Mouse (Mus musculus): Measurements from ENCODE around the gene Tmem88. TPM values are rescaled to one million over a fixed set of nuclear protein-coding genes. Genes with fewer than 3 reads are reported as not detected.

Tmem88 gene
- polyA plus RNA-seq, 1 experiment: 25.4 TPM

GRCm38 (mm10) chr11:69375646-69376045 lies 22.4 kb downstream of the Tmem88 start:
- H3K4me3 ChIP-seq (ENCODE audit: insufficient read depth, low read depth, low read length): no peak overlapping the region
- DNase-seq: no peak
- H3K4me1 ChIP-seq (ENCODE audit: control insufficient read depth, insufficient read depth, low read length): peaks cover 2% of the 10 kb centered on the region; the same call in 1 of the 2 replicates
- no peak overlapping the region for H3K27ac ChIP-seq (ENCODE audit: insufficient read depth, low read depth, low read length)
- no peak for TF ChIP-seq CTCF (conservative IDR thresholded peaks at IDR 0.05; ENCODE audit: insufficient read depth, insufficient read length, low read depth, low read length)
- TF ChIP-seq POLR2A (IDR thresholded peaks at IDR 0.05; ENCODE audit: low read depth, low read length): no peak
- no peaks in the 10 kb centered on the region for H3K27me3 ChIP-seq (replicated peaks; ENCODE audit: control insufficient read depth, insufficient read depth, low read length)
- H3K36me3 ChIP-seq (ENCODE audit: control insufficient read depth, insufficient read depth, low read length): no peaks in the 10 kb centered on the region
- WGBS: 79% methylated on average over 4 of the region's 4 CpGs

- Histone ChIP-seq H3K36me3 (ENCODE audit: control insufficient read depth, insufficient read depth, low read length) (no peaks in the 10 kb centered on the region), H3K27ac (ENCODE audit: insufficient read depth, low read depth, low read length) (no peak overlapping the region), H3K27me3 (replicated peaks; ENCODE audit: control insufficient read depth, insufficient read depth, low read length) (no peaks in the 10 kb centered on the region), H3K4me3 (ENCODE audit: insufficient read depth, low read depth, low read length) (no peak overlapping the region), H3K4me1 (ENCODE audit: control insufficient read depth, insufficient read depth, low read length) (peaks cover 2% of the 10 kb centered on the region; the same call in 1 of the 2 replicates)
- WGBS: 93% methylated on average over 16 of the region's 16 CpGs
- TF ChIP-seq POLR2A (IDR thresholded peaks at IDR 0.05; ENCODE audit: low read depth, low read length) (no peak), CTCF (conservative IDR thresholded peaks at IDR 0.05; ENCODE audit: insufficient read depth, insufficient read length, low read depth, low read length) (no peak)
- no peak for DNase-seq
These were observed 24.6 kb downstream of the Tmem88 start for GRCm38 (mm10) chr11:69373223-69373965.

- no peak for DNase-seq
- WGBS: 63% methylated on average over 3 of the region's 3 CpGs
- Histone ChIP-seq H3K4me1 (ENCODE audit: control insufficient read depth, insufficient read depth, low read length) (peaks cover 5% of the 10 kb centered on the region; the same call in 1 of the 2 replicates), H3K27ac (ENCODE audit: insufficient read depth, low read depth, low read length) (no peak overlapping the region), H3K27me3 (replicated peaks; ENCODE audit: control insufficient read depth, insufficient read depth, low read length) (no peaks in the 10 kb centered on the region), H3K4me3 (ENCODE audit: insufficient read depth, low read depth, low read length) (no peak overlapping the region), H3K36me3 (ENCODE audit: control insufficient read depth, insufficient read depth, low read length) (no peaks in the 10 kb centered on the region)
- TF ChIP-seq POLR2A (IDR thresholded peaks at IDR 0.05; ENCODE audit: low read depth, low read length): no peak
These were observed 25.3 kb downstream of the Tmem88 start for GRCm38 (mm10) chr11:69372780-69373170.

- Histone ChIP-seq H3K27me3 (replicated peaks; ENCODE audit: control insufficient read depth, insufficient read depth, low read length) (no peaks in the 10 kb centered on the region), H3K4me3 (ENCODE audit: insufficient read depth, low read depth, low read length) (no peak overlapping the region), H3K4me1 (ENCODE audit: control insufficient read depth, insufficient read depth, low read length) (peaks cover 3% of the 10 kb centered on the region; the same call in 1 of the 2 replicates), H3K36me3 (ENCODE audit: control insufficient read depth, insufficient read depth, low read length) (no peaks in the 10 kb centered on the region), H3K27ac (ENCODE audit: insufficient read depth, low read depth, low read length) (no peak overlapping the region)
- TF ChIP-seq POLR2A (IDR thresholded peaks at IDR 0.05; ENCODE audit: low read depth, low read length): no peak
- no peak for TF ChIP-seq CTCF (conservative IDR thresholded peaks at IDR 0.05; ENCODE audit: insufficient read depth, insufficient read length, low read depth, low read length)
- peak; percentile 58 for DNase-seq
- WGBS: 42% methylated on average over 12 of the region's 12 CpGs
These were observed 25.8 kb downstream of the Tmem88 start for GRCm38 (mm10) chr11:69372056-69372779.

- Histone ChIP-seq H3K4me3 (ENCODE audit: insufficient read depth, low read depth, low read length) (no peak overlapping the region), H3K4me1 (ENCODE audit: control insufficient read depth, insufficient read depth, low read length) (peaks cover 3% of the 10 kb centered on the region; the same call in 1 of the 2 replicates), H3K36me3 (ENCODE audit: control insufficient read depth, insufficient read depth, low read length) (no peaks in the 10 kb centered on the region), H3K27me3 (replicated peaks; ENCODE audit: control insufficient read depth, insufficient read depth, low read length) (no peaks in the 10 kb centered on the region), H3K27ac (ENCODE audit: insufficient read depth, low read depth, low read length) (no peak overlapping the region)
- TF ChIP-seq POLR2A (IDR thresholded peaks at IDR 0.05; ENCODE audit: low read depth, low read length): no peak
- no peak for TF ChIP-seq CTCF (conservative IDR thresholded peaks at IDR 0.05; ENCODE audit: insufficient read depth, insufficient read length, low read depth, low read length)
- WGBS: 66% methylated on average over 12 of the region's 12 CpGs
- no peak for DNase-seq
These were observed 26.4 kb downstream of the Tmem88 start for GRCm38 (mm10) chr11:69371601-69372000.

GRCm38 (mm10) chr11:69370817-69371215 lies 27.2 kb downstream of the Tmem88 start:
- DNase-seq: no peak
- Histone ChIP-seq H3K4me3 (ENCODE audit: insufficient read depth, low read depth, low read length) (no peak overlapping the region), H3K27me3 (replicated peaks; ENCODE audit: control insufficient read depth, insufficient read depth, low read length) (no peaks in the 10 kb centered on the region), H3K36me3 (ENCODE audit: control insufficient read depth, insufficient read depth, low read length) (no peaks in the 10 kb centered on the region), H3K4me1 (ENCODE audit: control insufficient read depth, insufficient read depth, low read length) (peaks cover 8% of the 10 kb centered on the region), H3K27ac (ENCODE audit: insufficient read depth, low read depth, low read length) (peak overlapping the region; percentile 57; the same call in 1 of the 2 replicates)
- 36% methylated on average over 9 of the region's 9 CpGs for WGBS
- TF ChIP-seq POLR2A (IDR thresholded peaks at IDR 0.05; ENCODE audit: low read depth, low read length) (no peak), CTCF (conservative IDR thresholded peaks at IDR 0.05; ENCODE audit: insufficient read depth, insufficient read length, low read depth, low read length) (no peak)

Measured in kidney, adult 2 months (tissue).